Mouse (Mus musculus): Measurements from ENCODE around the gene Hoxd4.

Hoxd4 gene

DNA sequence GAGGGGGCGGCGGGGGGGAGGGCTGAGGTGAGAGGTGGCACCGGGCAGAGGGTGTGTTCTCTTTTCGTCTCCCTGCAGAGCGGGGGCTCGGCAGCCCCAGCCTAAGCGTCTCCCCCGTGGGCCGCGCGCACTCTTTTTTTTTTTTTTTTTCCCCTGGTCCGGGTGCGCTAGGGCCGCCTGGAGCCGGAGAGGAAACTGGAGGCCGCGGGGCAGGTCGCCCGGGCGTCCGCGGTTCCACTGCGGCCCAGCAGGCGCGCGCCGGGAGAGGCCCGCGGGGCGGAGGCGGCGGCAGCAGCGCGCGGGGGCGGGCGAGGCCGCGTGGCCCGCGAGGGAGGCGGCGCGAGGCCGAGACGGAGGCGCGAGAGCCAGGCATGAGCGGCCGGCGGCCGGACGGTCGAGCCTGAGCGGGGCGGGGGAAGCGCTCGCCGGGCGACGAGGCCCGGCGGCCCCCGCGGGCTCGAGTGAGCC is 6.7 kb upstream of the Hoxd4 start:
- no peak for DNase-seq (ENCODE audit: low read depth in 1 of 2, low spot score in 2 of 2)

DNA sequence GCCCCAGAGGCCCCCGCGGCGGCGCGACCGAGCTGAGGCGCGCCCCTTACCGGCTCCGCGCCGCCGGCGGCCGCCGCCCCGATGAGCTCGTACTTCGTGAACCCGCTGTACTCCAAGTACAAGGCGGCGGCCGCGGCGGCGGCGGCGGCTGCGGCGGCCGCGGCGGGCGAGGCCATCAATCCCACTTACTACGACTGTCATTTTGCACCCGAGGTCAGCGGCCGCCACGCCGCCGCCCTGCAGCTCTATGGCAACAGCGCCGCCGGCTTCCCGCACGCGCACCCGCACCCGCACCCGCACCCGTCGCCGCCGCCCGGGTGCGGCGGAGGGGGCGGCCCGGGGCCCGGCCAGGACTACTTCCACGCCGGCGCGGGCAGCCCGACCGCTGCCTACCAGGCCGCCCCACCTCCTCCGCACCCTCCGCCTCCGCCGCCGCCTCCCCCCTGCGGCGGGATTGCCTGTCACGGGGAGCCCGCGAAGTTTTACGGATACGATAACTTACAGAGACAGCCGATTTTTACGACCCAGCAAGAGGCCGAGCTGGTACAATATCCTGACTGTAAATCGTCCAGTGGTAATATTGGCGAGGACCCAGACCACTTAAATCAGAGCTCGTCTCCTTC is 6.2 kb upstream of the Hoxd4 start:
- DNase-seq (ENCODE audit: low read depth in 1 of 2, low spot score in 2 of 2), result no peak

DNA sequence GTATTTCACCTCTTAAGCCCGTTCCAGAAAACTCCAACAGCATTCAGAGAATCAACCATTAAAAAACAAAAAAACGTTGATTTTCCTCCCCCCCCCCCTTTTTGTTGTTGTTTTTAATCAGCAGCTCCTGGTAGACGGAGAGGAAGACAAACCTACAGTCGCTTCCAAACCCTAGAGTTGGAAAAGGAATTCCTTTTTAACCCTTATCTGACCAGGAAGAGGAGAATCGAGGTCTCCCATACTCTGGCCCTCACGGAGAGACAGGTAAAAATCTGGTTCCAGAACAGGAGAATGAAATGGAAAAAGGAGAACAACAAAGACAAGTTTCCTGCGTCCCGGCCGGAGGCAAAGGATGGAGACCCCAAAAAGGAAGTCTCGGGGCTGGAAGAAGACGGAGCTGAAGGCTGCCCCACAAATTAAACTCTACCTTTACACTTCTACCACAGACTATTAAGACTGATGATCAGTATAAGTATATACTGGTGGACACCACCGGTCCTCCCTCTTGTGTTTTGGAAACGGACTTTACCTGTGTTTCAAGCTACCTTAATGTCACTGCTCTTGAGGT is 5.3 kb upstream of the Hoxd4 start:
- no peak for DNase-seq (ENCODE audit: low read depth in 1 of 2, low spot score in 2 of 2)

DNA sequence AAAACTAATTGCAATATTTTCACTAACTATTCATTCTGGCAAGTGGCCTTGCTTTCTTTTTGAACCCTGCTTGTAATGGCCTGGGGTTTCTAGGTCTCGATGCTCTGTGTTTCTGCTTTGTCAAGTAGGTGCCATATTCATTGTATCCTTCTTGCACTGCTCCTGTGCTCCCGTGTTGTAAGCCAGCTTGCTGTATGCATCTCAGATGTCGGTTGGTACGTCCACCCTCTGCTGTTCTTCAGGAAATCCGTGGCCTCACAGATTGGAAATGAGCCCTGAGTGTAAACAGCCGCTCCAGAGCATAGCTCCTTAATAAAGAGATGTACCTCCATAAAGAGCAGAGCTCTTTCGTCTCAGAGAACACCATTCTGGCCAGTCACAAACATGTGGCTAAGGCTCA is 4.1 kb upstream of the Hoxd4 start:
- DNase-seq (ENCODE audit: low read depth in 1 of 2, low spot score in 2 of 2), result no peak

DNA sequence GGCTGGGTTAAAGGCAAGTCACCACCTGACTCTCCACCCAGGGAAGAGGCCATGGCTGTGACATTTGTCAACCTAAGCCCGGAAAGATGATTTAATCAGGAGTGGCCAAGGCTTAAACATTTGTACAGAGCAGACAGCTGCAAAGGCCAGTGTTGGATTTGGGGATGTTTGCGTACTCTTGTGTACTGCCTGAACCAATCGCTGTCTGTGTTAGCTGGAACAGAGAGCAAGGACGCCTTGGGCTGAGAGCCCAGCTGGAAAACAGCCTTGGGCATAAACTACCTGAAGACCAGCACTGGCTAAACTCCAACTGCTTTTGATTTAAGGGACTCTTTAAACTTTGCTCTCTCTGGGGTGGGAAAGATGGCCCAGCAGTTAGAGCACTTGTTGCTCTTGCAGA is 3.1 kb upstream of the Hoxd4 start:
- DNase-seq (ENCODE audit: low read depth in 1 of 2, low spot score in 2 of 2), result no peak

DNA sequence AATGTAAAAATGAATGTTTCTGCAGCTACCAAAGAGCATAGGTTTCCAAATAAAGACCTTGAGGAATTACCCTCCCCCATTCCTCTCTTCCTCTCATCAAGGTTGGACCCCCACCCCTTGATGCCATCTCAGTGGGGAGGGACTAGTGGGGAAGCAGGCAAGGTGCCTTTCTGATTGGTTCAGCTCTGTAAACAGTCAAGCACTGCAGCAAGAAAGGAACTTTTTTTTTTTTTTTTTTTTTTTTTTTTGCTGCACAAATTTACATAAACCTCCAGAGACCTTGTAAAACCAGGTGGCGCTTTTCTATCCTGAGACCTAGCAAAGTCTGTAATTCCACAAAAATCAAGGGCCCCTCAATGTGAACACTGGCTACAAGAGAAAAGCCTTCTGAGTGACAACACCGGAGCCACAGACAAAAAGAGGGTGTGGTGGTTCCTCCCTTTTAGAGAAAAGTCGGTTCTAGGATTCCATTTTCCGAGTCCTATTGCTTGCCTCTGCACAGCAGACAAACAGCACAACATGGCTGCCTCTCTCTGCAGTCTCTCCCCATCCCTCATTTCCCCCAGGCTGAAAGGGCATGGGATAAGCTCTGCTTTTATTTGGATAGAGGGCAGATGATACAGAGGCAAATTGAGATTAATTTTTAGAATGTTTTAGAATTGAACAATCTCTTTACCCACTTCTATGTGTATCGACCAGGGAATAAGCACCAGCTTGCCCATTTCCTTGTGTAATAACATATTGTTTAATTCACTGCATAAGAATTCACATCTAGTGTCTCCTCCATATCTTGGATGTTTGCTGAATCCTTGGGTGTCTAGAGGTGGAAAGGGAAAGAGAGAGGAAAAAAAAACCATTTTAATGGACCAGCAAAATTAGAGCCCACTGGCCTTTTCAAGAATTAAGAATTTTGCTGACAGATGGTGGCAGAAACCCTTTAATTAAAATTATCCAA is 2.0 kb upstream of the Hoxd4 start:
- DNase-seq (ENCODE audit: low read depth in 1 of 2, low spot score in 2 of 2), result no peak

DNA sequence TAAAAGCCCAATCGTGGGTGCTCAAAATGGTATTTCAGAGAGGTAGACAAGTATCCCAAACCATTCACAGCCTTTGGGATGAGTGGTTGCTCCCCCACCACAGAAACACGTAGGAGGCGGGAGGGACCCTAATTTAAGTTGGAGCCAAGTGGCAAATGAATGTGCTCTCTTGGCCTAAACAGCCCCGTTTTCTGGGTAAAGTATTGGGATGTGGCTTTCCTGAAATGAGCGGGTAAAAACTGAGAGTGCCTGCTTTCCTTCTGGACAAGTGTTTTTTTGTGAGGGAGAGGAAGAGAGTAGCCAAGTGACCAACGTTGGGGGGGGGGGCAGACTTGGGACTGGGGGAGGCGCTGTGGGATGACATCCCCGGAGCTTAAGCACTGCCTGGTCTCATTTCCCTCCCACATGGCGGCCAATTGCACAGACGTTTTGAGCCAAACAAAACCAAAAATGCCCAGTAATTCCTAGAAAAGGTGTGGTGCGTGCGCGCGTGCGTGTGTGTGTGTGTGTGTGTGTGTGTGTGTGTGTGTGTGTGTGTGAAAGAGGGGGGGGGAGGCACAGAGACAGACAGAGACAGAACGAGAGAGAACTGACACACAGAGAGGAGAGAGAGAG is 693 bp upstream of the Hoxd4 start:
- DNase-seq (ENCODE audit: low read depth in 1 of 2, low spot score in 2 of 2), result no peak

DNA sequence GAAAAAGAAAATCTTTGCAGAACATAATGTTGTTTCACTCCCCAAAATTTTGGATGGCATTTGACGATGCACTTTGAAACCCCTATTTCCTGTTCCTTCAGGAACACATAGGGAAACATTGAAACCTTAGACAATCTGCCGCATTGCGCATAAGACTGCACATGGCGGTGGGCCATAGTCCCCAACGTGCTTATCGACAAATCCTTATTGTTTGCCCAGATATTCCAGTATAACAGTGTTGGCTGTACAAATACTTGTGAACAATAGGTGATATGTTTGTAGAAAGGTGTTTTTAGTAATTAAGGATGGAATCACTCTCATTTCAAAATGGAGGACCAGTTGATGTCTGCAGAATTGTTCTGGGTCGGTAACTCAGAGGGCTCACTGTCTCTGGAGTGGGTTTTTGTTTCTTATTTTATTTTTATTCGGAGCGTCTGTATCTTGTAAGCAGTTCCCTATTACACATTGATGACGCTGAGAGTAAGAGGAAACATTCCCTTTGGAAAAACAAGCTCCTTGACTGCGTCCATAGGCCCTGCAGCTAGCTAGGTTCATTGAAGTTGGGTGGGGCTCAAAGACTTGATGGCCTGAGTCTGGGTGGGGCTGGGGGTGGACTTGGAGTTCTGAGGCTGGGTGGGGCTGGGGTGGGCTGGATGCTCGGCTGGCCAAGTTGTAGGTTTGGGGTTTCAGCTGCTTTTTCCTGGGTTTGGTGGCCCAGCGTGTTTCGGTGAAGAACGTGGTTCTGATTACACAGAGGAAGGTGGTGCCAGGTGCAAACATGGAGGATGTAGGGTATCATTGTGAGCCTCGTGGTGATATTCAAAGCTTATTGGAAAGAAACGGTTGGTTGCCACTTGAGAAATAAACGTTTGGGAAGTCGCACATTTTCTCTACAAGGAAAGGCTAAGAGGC is 1.8 kb downstream of the Hoxd4 start:
- DNase-seq (ENCODE audit: low read depth in 1 of 2, low spot score in 2 of 2), result no peak

DNA sequence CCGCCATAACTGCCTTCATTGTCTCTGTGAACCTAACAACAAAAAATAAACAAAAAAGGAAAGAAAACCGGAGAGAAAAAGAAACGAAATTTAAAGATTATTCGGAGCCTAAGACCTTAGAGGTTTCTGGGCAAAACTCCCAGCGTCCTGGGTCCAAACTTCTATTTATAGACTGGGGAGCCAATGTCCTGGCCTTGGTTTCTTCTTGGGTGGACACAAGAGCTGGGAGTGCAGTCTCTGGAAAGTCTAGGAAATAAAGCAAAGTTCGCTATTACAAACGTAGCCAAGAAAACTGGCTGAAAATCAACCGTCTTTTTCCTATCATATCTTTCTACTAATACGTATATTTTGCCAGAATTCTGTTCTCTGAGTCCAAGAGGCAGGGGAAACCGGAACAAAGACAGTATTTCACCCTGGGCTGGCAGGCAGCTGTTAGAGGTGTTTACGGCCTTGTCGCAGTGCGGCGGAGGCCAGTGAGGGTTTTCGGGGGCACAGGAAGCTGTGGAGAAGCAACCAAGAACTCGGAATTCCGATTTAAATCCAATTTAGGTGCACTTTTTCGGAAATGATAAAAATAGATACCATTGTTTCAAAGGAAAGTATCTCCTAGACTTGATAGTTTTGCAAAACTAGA is 2.5 kb downstream of the Hoxd4 start:
- DNase-seq (ENCODE audit: low read depth in 1 of 2, low spot score in 2 of 2), result no peak

DNA sequence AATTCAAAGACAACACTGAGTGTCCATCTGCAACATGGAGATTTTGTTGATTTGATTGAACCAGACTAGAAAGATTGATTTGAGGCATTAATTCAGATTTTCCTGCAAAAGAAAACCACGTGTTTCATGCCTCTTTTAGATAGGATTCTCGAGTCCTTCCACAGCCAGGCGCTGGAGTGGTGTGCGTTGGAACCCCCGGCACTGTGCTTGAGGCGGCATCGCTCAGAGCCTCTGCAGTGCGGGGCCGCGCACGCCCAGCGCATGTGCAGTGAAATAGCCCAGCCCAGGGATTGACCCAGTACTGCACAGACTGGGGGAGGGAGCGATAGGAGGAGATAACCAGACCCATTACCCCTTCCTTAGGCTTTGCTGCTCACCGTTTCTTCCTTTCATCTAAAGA is 3.2 kb downstream of the Hoxd4 start:
- no peak for DNase-seq (ENCODE audit: low read depth in 1 of 2, low spot score in 2 of 2)

DNA sequence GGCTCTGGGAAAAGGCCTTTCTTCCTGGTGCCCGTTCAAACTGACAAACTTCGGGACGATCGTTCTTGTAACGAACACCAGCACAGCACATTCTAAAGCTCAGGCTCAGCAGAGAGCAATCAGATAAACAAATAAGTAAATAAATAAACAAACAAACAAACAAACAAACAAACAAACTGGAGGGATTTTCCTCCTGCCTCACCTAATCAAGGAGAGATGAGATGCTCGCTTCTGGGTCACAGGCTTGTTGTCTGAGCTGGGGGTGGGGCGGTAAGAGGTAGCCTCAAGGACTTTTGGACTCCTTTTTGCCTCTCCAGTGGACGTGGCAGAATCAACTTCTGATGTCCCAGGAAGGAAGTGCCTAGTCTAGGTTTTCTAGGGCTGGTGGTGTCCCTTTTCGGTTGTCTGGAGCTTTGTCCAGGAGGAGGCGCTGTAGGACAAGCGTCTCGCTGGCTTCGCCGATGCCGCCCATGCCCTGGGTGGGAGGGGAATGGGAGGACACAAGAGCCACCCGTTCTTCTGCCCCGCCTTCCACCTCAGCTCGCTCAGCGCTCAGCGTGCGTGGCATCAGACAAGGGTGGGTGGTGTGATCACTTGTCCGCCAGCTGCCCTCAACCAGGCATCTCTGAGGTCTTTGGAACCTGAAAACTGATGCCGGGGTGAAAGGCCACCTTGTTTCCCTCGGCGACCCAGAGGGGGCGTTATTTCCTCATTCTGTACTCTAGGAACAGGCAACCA is 3.9 kb downstream of the Hoxd4 start:
- peak in 1 of 2 experiments; percentile 31 for DNase-seq (ENCODE audit: low read depth in 1 of 2, low spot score in 2 of 2)

DNA sequence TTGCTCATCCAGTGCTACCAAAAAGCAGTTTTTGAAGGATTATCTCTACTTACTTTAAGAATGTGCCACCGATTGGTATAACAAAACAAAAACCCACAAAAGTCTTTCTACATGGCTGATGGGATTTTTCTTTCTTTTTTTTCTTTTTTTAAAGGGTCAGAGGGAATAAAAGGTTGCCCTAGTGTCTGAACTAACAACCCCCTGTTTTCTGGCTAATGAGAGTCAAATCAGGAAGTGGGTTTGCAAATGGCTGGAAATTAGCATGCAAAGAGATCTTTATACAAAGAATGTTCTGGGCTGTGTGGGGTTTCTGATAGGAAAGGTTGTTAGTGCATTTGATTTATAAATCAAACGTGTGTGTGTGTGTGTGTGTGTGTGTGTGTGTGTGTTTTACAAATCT is 8.7 kb downstream of the Hoxd4 start:
- DNase-seq (ENCODE audit: low read depth in 1 of 2, low spot score in 2 of 2), result no peak

DNA sequence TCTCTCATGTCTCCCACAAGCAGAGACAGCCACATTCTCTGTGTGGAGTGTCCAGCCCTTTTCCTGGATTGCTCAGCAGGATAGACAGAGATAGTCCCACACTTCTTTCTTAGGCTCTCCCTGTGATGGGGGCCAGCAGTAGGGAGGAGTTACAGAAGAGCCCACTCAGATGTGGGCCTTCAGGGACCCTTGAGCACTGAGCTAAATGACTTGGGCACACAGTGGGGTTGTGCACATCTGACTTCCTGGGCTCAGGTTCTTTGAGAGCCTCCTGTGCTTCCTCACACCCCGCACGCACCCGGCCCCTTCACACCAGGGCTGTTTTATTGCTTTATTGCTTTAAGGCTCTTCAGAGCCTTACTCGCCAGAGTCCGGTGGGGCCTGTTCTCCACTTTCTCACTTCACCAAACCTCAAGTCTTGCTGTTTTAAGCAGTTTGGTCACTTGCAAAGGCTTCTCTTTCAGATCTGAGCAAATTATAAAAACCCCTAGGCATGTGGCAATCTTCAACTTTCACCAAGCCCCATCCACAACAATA is 9.3 kb downstream of the Hoxd4 start:
- DNase-seq (ENCODE audit: low read depth in 1 of 2, low spot score in 2 of 2), result no peak

DNA sequence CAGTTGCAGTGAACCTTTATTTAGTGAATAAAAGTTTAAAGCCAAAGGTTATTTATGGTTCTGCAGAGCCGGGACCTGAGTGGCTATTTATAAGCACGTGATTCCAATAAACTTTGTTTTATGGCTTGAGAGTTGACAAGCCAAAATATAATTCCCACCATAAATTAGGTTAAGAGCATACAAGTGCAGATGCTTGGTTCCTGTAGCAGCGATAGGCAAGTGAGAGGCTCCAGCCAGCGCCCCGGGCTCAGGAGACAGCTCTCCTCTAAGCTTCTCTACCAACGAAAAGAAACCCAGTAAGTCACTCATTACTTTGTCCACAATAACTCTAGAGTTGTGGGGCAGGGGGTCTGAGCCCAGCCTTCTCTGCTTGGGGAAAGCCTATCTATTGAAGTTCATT is 10.2 kb downstream of the Hoxd4 start:
- DNase-seq (ENCODE audit: low read depth in 1 of 2, low spot score in 2 of 2), result no peak

DNA sequence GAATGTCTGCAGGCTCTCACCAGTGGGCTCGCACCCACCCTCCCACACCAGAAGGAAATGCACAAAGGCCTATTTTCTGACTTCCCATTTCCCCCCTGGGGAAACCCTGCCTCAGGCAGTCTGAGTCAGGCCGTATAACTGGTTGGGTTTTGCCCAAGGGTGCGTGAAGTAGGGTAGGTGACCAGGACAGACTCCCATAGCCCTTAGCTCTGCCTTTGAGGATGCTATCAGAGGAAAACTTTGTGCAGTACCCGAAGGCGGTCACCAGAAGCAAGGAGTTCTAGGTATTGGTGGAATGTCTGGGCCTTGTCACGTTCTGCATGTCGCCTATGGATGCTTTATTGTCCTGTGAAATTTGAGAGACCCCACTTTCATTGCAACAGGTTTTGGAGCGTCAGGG is 11.2 kb downstream of the Hoxd4 start:
- DNase-seq (ENCODE audit: low read depth in 1 of 2, low spot score in 2 of 2), result no peak

DNA sequence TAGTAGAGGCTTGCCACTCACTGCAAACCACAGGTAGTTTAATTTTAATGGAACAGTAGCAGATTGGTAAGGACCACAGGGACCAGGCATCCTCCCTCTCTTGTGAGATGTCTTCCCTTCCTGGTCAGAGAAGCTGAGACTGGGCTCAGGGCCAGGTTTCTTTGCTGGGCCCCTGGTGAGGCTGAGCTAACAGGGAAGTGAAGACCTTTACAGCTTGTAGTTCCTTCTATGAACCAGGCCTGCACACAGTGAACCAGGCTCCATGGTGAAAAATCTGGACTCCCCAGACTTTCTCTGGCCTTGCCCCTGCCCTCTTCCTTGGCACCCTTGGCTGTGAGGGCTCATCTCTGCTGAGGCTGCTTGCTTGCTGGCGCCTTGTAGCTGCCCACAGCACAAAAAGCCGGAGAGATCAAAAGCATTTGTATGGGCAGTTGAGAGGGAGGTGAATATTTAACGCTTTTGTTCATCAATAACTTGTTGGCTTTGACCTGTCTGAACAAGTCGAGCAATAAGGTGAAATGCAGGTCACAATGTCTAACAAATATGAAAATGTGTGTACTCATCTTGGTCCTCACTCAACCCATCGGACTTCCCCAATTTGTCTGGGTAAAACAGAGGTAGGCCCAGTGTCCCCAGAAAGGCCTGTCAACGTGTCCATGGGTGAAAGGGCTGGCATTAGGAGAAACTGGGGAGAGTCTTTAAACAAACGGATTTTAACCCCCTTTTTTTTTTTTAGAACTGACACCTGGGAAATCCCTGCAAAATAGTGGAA is 12.7 kb downstream of the Hoxd4 start:
- no peak for DNase-seq (ENCODE audit: low read depth in 1 of 2, low spot score in 2 of 2)

DNA sequence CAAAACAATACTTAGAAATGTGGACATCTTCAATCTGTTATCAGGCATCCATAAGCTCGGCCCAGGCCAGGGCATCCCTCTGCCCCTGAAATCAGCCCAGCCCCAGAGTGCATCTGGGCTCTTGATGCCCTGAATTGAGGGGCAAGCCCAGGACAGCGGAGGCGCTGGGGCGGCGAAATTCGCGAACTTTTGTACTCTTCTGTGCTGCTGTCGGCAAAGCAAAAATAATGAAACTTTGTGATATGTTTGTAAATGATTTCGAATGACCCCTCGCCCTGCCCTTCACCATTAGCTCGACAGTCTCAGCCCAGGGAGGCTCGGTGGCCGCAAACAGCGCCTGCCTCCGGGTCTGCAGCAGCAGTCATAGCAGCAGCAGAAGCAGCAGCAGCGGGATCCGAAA is 13.4 kb downstream of the Hoxd4 start:
- no peak for DNase-seq (ENCODE audit: low read depth in 1 of 2, low spot score in 2 of 2)

DNA sequence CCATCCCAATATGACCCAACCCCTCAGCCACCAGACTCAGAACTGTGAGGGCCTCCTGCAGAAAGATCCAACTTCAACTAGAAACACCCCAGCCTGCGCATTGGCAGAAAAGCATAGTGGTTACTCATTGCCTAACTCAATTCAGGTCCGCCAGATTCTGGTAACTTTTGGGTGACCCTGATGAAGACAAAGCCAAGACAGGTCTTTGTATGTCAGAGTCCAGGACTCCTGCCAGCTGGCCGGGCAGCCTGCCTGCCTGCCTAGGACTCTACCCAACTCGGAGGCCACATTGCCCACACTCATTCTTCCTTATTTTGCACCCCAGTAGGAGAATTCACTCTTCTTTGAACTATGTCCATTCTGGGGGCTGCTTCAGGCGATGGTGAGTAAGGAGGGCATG is 14.8 kb downstream of the Hoxd4 start, which contains the start of gene Gm28230:
Gm28230 (plus strand) TSS at position 178 of the 400 bp plus-strand sequence.
- DNase-seq (ENCODE audit: low read depth in 1 of 2, low spot score in 2 of 2), result no peak
